Mouse (Mus musculus) embryonic fibroblast, embryonic 13.5 days (primary cell): ENCODE results near the gene H2-Ab1.

Experiments used
- CTCF ChIP-seq: IDR thresholded peaks from 2 replicates; pipeline ENCODE4 v1.5.1; 2011; ENCODE audit warnings: mild to moderate bottlenecking, control low read depth, low read length, moderate library complexity, borderline replicate concordance; ENCODE audit not compliant: insufficient read depth
- POLR2A ChIP-seq: IDR thresholded peaks from 2 replicates; pipeline ENCODE4 v1.6.1; 2011; ENCODE audit warnings: low read depth, mild to moderate bottlenecking, control low read depth, low read length, moderate library complexity

DNA sequence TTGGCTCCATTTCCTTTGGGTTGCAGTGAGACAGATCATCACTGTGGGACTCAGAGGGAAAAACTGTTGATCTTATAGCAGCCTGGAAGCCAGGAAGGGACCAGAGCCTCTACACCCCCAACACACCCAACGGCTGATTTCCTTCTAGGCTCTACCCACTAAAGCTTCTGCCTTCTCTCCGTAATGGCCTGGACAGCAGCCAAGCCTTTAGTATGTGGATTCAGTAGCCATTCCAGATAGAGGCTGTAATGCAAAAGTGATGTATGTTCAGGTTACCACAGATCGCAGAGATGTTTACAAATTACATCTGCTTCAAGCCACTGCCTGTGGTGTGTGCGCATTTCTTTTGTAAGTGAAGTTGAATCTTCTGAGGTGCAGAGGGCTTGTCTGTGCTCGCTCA is 3.1 kb downstream of the H2-Ab1 start:
- no peak for TF ChIP-seq POLR2A
- TF ChIP-seq CTCF: no peak
